Mouse (Mus musculus): ENCODE results near the gene Dst. TPM values are rescaled to one million over a fixed set of nuclear protein-coding genes. Genes with fewer than 3 reads are reported as not detected.
A peak's percentile ranks its signal among the peaks of the same experiment; 100 is the strongest.

Dst gene
- total and polyA plus RNA-seq, 2 experiments from 2014 or later: 23.1 to 134 TPM

DNA sequence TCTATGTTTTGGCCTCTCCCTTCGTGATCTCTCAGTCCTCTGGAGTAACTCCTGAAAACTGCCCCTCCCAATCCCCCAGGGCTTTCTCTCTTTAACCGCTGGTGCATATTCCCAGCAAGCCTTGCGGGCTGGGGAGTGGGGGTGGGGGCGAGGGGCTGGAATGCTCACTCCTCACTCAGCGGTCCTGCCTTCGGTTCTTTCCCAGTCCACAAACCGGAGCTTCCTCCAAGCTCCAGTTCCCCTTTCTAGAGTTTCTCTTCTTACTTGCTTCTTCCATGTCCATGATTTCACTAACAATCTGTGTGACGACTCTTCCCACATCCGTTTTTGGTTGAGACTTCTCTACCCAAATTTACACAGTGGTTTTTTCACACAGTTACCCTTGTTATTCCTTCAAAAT is 4.4 kb upstream of the Dst start:
- Histone ChIP-seq H3K9me3 (ENCODE audit: low read length) (no peaks in the 10 kb centered on the region), H3K4me2 (ENCODE audit: low read depth) (no peak overlapping the region), H3K36me3 (ENCODE audit: insufficient read depth) (no peaks in the 10 kb centered on the region), H3K9ac (no peak overlapping the region), H3K27me3 (ENCODE audit: insufficient read depth, low read length) (no peaks in the 10 kb centered on the region), H3K4me3 (ENCODE audit: low read depth, low read length) (no peak overlapping the region), H3K27ac (ENCODE audit: low read depth, low read length) (no peak overlapping the region), H3K4me1 (ENCODE audit: insufficient read depth) (no peaks in the 10 kb centered on the region)
- no peak for ATAC-seq
- no peak for DNase-seq
- 44% methylated on average over 9 of the region's 9 CpGs for WGBS
- TF ChIP-seq CTCF (IDR thresholded peaks at IDR 0.05; ENCODE audit: low read depth): no peak

DNA sequence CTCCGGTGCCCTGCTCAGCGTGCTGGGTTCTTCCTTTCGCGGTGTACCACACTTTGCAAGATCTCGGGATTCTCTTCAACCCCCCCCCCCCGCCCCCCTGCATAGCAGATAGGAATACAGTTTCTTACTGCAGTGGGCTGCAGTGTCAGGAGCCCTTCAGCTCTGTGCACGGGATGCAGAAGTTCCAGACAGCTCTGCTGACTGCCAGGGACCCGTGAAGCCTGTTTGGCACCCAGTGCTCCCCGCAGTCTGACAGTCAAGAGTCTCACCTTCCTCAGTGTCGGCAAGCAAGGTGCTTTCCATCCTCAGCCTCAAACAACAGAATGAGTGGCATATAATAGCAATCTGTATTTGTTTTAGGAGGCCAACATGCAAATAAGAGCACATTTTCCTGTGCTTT is 1.8 kb upstream of the Dst start:
- 32% methylated on average over 10 of the region's 10 CpGs for WGBS
- Histone ChIP-seq H3K27ac (ENCODE audit: low read depth, low read length) (no peak overlapping the region), H3K4me1 (ENCODE audit: insufficient read depth) (peaks cover 9% of the 10 kb centered on the region; the same call in 1 of the 2 replicates), H3K9me3 (ENCODE audit: low read length) (no peaks in the 10 kb centered on the region), H3K36me3 (ENCODE audit: insufficient read depth) (no peaks in the 10 kb centered on the region), H3K27me3 (ENCODE audit: insufficient read depth, low read length) (no peaks in the 10 kb centered on the region), H3K4me3 (ENCODE audit: low read depth, low read length) (peak overlapping the region; percentile 79), H3K9ac (peak overlapping the region; percentile 81), H3K4me2 (ENCODE audit: low read depth) (peak overlapping the region; percentile 71)
- peak; percentile 27 for DNase-seq
- no peak for ATAC-seq
- no peak for TF ChIP-seq CTCF (IDR thresholded peaks at IDR 0.05; ENCODE audit: low read depth)

DNA sequence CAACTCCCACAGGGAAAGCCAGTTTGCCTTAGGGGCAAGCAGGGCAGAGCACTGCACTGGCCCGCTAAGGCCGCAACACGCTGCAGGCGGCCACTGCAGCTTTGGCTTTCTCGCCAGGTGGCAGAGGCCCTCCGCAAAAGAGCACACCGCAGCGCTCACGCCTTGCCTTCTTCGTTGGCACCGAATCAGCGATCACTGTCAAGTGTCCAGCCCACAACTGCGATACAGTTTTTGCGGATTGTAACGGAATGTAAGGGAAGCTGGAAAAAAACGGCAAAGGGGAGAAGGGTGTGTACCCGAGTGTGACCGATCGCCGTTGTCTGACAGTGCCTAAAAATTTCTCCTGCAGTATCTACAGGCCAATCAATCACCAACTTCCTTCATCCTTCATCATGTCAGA is 1.1 kb upstream of the Dst start:
- ATAC-seq: peak; percentile 7

DNA sequence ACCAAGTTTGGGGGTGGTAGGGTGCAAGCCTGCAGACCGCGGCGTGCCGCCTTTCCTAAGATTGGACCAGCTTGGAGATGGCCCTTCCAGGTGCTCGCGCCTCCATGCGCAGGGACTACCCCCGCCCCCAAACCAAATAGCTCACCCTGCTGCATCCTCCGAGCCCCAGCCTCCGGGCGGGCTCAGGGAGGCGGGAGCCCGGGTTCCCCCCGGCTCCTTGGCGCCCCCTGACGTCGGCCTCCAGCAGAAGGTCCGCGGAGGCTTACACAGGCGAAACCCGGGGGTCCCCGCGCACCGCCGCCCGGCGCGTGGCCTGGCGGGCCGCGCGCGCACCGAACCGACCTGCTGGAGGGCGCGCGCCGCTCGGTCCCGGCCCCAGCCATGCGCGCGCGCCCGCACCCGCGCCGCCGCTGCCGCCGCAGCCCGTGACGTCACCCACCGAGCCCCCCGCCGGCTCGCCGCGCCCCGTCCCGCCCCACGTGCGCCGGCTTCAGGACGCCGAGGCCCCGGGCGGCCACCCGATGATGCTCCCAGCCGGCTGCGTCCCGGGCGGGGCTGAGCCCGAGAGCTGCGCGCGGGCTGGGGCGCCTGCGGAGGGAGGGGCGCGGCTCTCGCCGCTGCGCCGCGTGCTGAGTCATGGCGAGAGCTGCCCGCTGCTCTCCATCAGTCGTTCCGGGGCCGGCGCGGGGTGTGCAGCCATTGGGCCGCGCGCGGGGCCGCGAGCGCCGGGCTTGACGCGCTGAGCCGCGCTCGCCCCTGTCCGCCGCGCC is 419 bp upstream of the Dst start, which contains the start of gene Bend6:
Bend6 (minus strand) TSS at position 396 of the 770 bp plus-strand sequence.
- peak; percentile 53 for TF ChIP-seq CTCF (IDR thresholded peaks at IDR 0.05; ENCODE audit: low read depth)
- no peaks in the 10 kb centered on the region for H3K9me3 ChIP-seq (ENCODE audit: low read length)
- 1% methylated on average over 59 of the region's 110 CpGs for WGBS

More for the DNA sequence above, 1.1 kb upstream of the Dst start:
- H3K4me1 ChIP-seq (ENCODE audit: insufficient read depth): peaks cover 9% of the 10 kb centered on the region; the same call in 1 of the 2 replicates
- no peaks in the 10 kb centered on the region for H3K9me3 ChIP-seq (ENCODE audit: low read length)
- 3% methylated on average over 20 of the region's 20 CpGs for WGBS
- H3K36me3 ChIP-seq (ENCODE audit: insufficient read depth): no peaks in the 10 kb centered on the region
- peak; percentile 62 for DNase-seq
- H3K4me3 ChIP-seq (ENCODE audit: low read depth, low read length): peak overlapping the region; percentile 79
- H3K27ac ChIP-seq (ENCODE audit: low read depth, low read length): peak overlapping the region; percentile 87
- peak overlapping the region; percentile 81 for H3K9ac ChIP-seq
- no peaks in the 10 kb centered on the region for H3K27me3 ChIP-seq (ENCODE audit: insufficient read depth, low read length)
- H3K4me2 ChIP-seq (ENCODE audit: low read depth): peak overlapping the region; percentile 71
- TF ChIP-seq CTCF (IDR thresholded peaks at IDR 0.05; ENCODE audit: low read depth): peak; percentile 40

DNA sequence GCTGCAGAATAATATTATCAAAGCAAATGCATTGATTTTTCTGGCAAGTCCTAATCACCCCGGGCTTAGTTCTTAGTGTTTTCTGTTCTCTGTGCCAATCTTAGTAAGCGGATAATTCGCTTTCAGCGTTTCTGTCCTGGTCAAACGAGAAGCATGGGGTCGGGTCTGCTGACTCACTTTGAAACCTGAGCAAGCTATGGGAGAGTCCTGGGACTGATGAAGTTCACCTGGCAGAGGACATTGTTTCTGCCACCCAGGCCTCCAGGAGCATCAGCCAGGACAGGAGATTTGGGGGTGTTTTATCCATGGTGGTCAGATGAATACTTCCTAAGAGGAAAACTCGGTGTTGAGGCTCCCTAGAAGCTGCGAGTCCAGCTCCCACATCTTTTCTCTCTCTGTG is 3.6 kb downstream of the Dst start:
- Histone ChIP-seq H3K4me3 (ENCODE audit: low read depth, low read length) (no peak overlapping the region), H3K9me3 (ENCODE audit: low read length) (no peaks in the 10 kb centered on the region), H3K27me3 (ENCODE audit: insufficient read depth, low read length) (no peaks in the 10 kb centered on the region), H3K27ac (ENCODE audit: low read depth, low read length) (no peak overlapping the region), H3K9ac (no peak overlapping the region), H3K4me1 (ENCODE audit: insufficient read depth) (peaks cover 9% of the 10 kb centered on the region; the same call in 1 of the 2 replicates), H3K36me3 (ENCODE audit: insufficient read depth) (no peaks in the 10 kb centered on the region; the same call in 1 of the 2 replicates), H3K4me2 (ENCODE audit: low read depth) (0 out of 2 replicates have a peak overlapping the region, but pooled peaks have one; percentile 5)
- 63% methylated on average over 8 of the region's 8 CpGs for WGBS
- no peak for TF ChIP-seq CTCF (IDR thresholded peaks at IDR 0.05; ENCODE audit: low read depth)
- DNase-seq (no peak), ATAC-seq (no peak)

More for the DNA sequence above, 419 bp upstream of the Dst start, which contains the start of gene Bend6:
- H3K4me2 ChIP-seq (ENCODE audit: low read depth): peak within 1 kb of the TSS; percentile 71
- H3K27me3 ChIP-seq (ENCODE audit: insufficient read depth, low read length): no peaks in the 10 kb centered on the region
- peak within 1 kb of the TSS; percentile 87 for H3K27ac ChIP-seq (ENCODE audit: low read depth, low read length)
- H3K9ac ChIP-seq: peak within 1 kb of the TSS; percentile 81
- ATAC-seq (peak; percentile 85), DNase-seq (peak; percentile 88)
- H3K4me3 ChIP-seq (ENCODE audit: low read depth, low read length): peak within 1 kb of the TSS; percentile 79
- peaks cover 9% of the 10 kb centered on the region; the same call in 1 of the 2 replicates for H3K4me1 ChIP-seq (ENCODE audit: insufficient read depth)
- H3K36me3 ChIP-seq (ENCODE audit: insufficient read depth): no peaks in the 10 kb centered on the region

DNA sequence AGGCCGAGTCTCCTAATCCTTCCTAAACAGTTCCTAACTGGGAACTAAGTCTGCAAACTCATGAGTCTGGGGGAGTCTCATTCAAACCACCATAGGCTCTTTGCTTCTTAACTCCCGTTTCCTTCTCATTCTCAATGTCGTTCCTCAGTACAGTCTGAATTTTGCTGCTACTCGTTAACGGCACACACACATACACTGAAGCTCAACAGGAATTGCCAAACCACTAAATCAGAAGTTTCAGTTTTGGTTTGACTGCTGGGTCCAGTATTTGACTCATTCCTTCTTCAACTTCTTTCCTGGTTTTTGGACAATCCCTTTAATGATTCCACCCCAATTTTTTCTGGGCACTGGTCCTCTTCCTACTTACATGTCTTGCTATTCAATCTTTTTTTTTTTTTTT is 8.5 kb downstream of the Dst start:
- no peaks in the 10 kb centered on the region for H3K27me3 ChIP-seq (ENCODE audit: insufficient read depth, low read length)
- 88% methylated on average over 5 of the region's 5 CpGs for WGBS
- H3K4me3 ChIP-seq (ENCODE audit: low read depth, low read length): no peak overlapping the region
- TF ChIP-seq CTCF (IDR thresholded peaks at IDR 0.05; ENCODE audit: low read depth): no peak
- no peak overlapping the region for H3K4me2 ChIP-seq (ENCODE audit: low read depth)
- no peaks in the 10 kb centered on the region for H3K4me1 ChIP-seq (ENCODE audit: insufficient read depth)
- no peak for DNase-seq
- peaks cover 6% of the 10 kb centered on the region; the same call in 1 of the 2 replicates for H3K36me3 ChIP-seq (ENCODE audit: insufficient read depth)
- H3K9ac ChIP-seq: no peak overlapping the region
- no peak for ATAC-seq
- H3K27ac ChIP-seq (ENCODE audit: low read depth, low read length): no peak overlapping the region
- no peaks in the 10 kb centered on the region for H3K9me3 ChIP-seq (ENCODE audit: low read length)

DNA sequence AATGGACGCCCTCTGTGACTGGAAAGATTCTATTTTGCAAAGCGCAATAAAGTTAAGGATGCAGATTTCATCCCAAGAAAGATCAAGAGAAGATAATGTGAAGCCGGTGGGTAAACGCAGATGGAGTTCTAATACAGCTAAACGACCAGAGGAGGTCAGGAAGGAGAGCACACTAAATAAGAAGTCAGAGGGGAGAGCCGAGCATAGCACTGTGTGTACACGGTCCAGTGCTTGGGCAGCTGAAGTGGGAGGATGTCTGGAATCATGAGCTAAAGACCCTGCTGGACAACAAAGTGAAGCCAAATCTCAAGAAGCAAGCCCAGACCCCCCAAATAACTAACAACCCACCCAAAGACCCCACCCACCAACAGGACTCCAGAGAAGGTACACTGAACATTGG is 14.9 kb downstream of the Dst start:
- Histone ChIP-seq H3K27ac (ENCODE audit: low read depth, low read length) (no peak overlapping the region), H3K36me3 (ENCODE audit: insufficient read depth) (peaks cover 2% of the 10 kb centered on the region; the same call in 1 of the 2 replicates), H3K9me3 (ENCODE audit: low read length) (no peaks in the 10 kb centered on the region), H3K4me2 (ENCODE audit: low read depth) (no peak overlapping the region), H3K4me1 (ENCODE audit: insufficient read depth) (no peaks in the 10 kb centered on the region), H3K4me3 (ENCODE audit: low read depth, low read length) (no peak overlapping the region), H3K27me3 (ENCODE audit: insufficient read depth, low read length) (no peaks in the 10 kb centered on the region), H3K9ac (no peak overlapping the region)
- 82% methylated on average over 7 of the region's 7 CpGs for WGBS
- no peak for DNase-seq
- TF ChIP-seq CTCF (IDR thresholded peaks at IDR 0.05; ENCODE audit: low read depth): no peak
- no peak for ATAC-seq
